Mouse (Mus musculus): ENCODE measurements around the gene Zbtb16. TPM values are rescaled to one million over a fixed set of nuclear protein-coding genes. Genes with fewer than 3 reads are reported as not detected.

Gene Zbtb16
- total and polyA plus RNA-seq, 3 experiments: 0.04 to 0.72 TPM; not detected in 1

- TF ChIP-seq POLR2AphosphoS5 (IDR thresholded peaks at IDR 0.05; ENCODE audit: borderline replicate concordance, low read depth, low read length) (no peak), ZMIZ1 (IDR thresholded peaks at IDR 0.05; ENCODE audit: low read depth, low read length) (no peak), JUND (IDR thresholded peaks at IDR 0.05; ENCODE audit: low read depth, low read length) (no peak)
Measured at GRCm38 (mm10) chr9:48650846-48651245, 185.2 kb downstream of the Zbtb16 start (continued).

- Histone ChIP-seq H3K27me3 (ENCODE audit: control insufficient read depth in 1 of 2, insufficient read depth in 2 of 2, low read length in 2 of 2) (no peaks in the 10 kb centered on the region), H3K9ac (ENCODE audit: control insufficient read depth, low read depth, low read length, poor library complexity, severe bottlenecking) (no peak overlapping the region), H3K27ac (ENCODE audit: control insufficient read depth, low read depth, low read length) (no peak overlapping the region), H3K9me3 (replicated peaks; ENCODE audit: insufficient read depth, low read length) (no peaks in the 10 kb centered on the region), H3K36me3 (ENCODE audit: control insufficient read depth in 1 of 2, insufficient read depth in 2 of 2, low read length in 2 of 2) (no peaks in the 10 kb centered on the region), H3K4me1 (ENCODE audit: control insufficient read depth in 1 of 2, insufficient read depth in 2 of 2, low read length in 2 of 2) (peaks cover 0 to 5% of the 10 kb centered on the region in 2 experiments; a peak in 1 of 4 replicates), H3K4me3 (ENCODE audit: control insufficient read depth in 1 of 2, insufficient read depth in 1 of 2, low read depth in 2 of 2, low read length in 2 of 2) (no peak overlapping the region), H3K79me2 (ENCODE audit: control insufficient read depth, insufficient read depth, low read length, poor library complexity) (no peaks in the 10 kb centered on the region)
- no peak for TF ChIP-seq ZC3H11A (IDR thresholded peaks at IDR 0.05; ENCODE audit: low read depth, low read length)
- TF ChIP-seq TBP (IDR thresholded peaks at IDR 0.05; ENCODE audit: low read depth, low read length): no peak
- TF ChIP-seq BHLHE40 (IDR thresholded peaks at IDR 0.05; ENCODE audit: borderline replicate concordance, low read depth, low read length): no peak
- TF ChIP-seq MXI1 (IDR thresholded peaks at IDR 0.05; ENCODE audit: low read depth, low read length): no peak
- no peak for TF ChIP-seq MYB (IDR thresholded peaks at IDR 0.05; ENCODE audit: low read depth, low read length)
- TF ChIP-seq USF2 (IDR thresholded peaks at IDR 0.05; ENCODE audit: borderline replicate concordance in 1 of 2, insufficient read depth in 1 of 2, low read depth in 1 of 2, low read length in 2 of 2): no peak
- no peak for TF ChIP-seq RCOR1 (IDR thresholded peaks at IDR 0.05; ENCODE audit: low read depth, low read length)
- no peak for TF ChIP-seq ZNF384 (IDR thresholded peaks at IDR 0.05; ENCODE audit: low read depth, low read length)
- no peak for TF ChIP-seq TCF12 (IDR thresholded peaks at IDR 0.05; ENCODE audit: low read depth, low read length)
- no peak for TF ChIP-seq MAX (IDR thresholded peaks at IDR 0.05; ENCODE audit: low read length)
- TF ChIP-seq MAZ (IDR thresholded peaks at IDR 0.05; ENCODE audit: low read depth, low read length): no peak
- TF ChIP-seq POLR2AphosphoS2 (IDR thresholded peaks at IDR 0.05; ENCODE audit: low read length): no peak
- TF ChIP-seq NELFE (IDR thresholded peaks at IDR 0.05; ENCODE audit: low read depth, low read length): no peak
- TF ChIP-seq MEF2A (IDR thresholded peaks at IDR 0.05; ENCODE audit: extremely low read depth, insufficient replicate concordance, low read depth, low read length, poor library complexity, severe bottlenecking): no peak
- no peak for DNase-seq (ENCODE audit: low read depth, low spot score)
Measured at GRCm38 (mm10) chr9:48649851-48650685, 186.0 kb downstream of the Zbtb16 start.
